In the genomic region with DNA sequence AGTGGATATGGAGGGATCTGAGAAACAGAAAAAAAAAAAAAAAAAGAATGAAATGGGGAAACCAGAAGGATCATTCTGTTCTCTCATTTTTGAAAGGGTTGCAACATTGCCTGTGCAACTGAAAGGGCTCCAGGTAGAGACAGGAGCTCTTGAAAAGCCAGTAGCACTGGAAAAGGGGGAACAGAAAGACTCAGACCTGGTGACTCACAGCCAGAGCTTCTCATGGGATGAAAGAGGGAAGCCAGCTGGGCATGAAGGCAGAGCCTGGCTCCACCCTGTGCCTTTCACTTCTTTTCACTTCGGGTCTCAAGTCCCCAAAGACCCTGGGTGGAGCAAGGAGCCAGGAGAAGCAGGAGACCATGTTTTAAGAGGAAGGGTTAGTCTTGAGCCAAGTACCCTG, we compare ENCODE assay signal across 16 mouse cellular contexts.
"Had no signal": no experiment of that assay in that cellular context is flagged by ENCODE, and none has a peak within 500 bp of the region (broad histone marks: within the 10 kb centered on the region; RNA-seq: fewer than 3 reads in every experiment).

No protein-coding gene starts in this region.

- DNase-seq: gastrocnemius, postnatal 14 days; gastrocnemius, postnatal 36 days; heart, adult 18-20 months; heart, postnatal 10 days; heart, postnatal 4 days; kidney, adult 18-20 months; kidney, adult 8-10 months; kidney, postnatal 14 days; kidney, postnatal 36 days; layer of hippocampus, adult 9-11 months; left cerebral cortex, postnatal 4 days had no signal

- ATAC-seq: hindbrain, embryonic 16.5 days; inflammation-experienced regulatory T-cells, adult 6 months; intestine, embryonic 15.5 days; intestine, postnatal 0 days; liver, embryonic 12.5 days had no signal
